Mouse (Mus musculus) inflammation-experienced regulatory T-cells, adult 16 weeks (primary cell): ENCODE data around the gene Olfr394. TPM values are rescaled to one million over a fixed set of nuclear protein-coding genes. Genes with fewer than 3 reads are reported as not detected.

Experiments used
- polyA plus RNA-seq: library from polyadenylated mRNA; unstranded; fragments of 100-300 nt; shearing (Covaris generic); gene quantifications from one replicate; pipeline ENCODE4 v1.2.1, GENCODE M21; 2017

The Olfr394 gene
- not detected for polyA plus RNA-seq

GRCm38 (mm10) chr11:73890671-73891070 is at the start of gene Olfr394:
Olfr394 (minus strand) TSS chr11:73890771.

GRCm38 (mm10) chr11:73936377-73936776 is 45.8 kb upstream of the Olfr394 start, which contains the start of gene Olfr23:
Olfr23 (plus strand) TSS chr11:73936677.

GRCm38 (mm10) chr11:73909199-73909598 is 18.6 kb upstream of the Olfr394 start, which contains the start of gene Olfr395:
Olfr395 (minus strand) TSS chr11:73909299.

GRCm38 (mm10) chr11:73851354-73851753 is 39.2 kb downstream of the Olfr394 start, which contains the start of gene Olfr393:
Olfr393 (minus strand) TSS chr11:73851454.

Other genes with a start within 250 kb of the Olfr394 start
- gene Zfp735, start 202.0 kb downstream of the Olfr394 start, polyA plus RNA-seq = not detected
- gene Olfr389, start 110.1 kb downstream of the Olfr394 start, polyA plus RNA-seq = not detected
- gene Olfr390, start 107.8 kb downstream of the Olfr394 start, polyA plus RNA-seq = not detected
- not detected for gene Olfr391-ps, start 87.7 kb downstream of the Olfr394 start, polyA plus RNA-seq
- not detected for gene Olfr392, start 73.7 kb downstream of the Olfr394 start, polyA plus RNA-seq
- gene Olfr393, start 39.3 kb downstream of the Olfr394 start, polyA plus RNA-seq = not detected
- gene Olfr395, start 18.5 kb upstream of the Olfr394 start, polyA plus RNA-seq = not detected
- gene Olfr23, start 45.9 kb upstream of the Olfr394 start, polyA plus RNA-seq = not detected
- not detected for gene Olfr397, start 70.0 kb upstream of the Olfr394 start, polyA plus RNA-seq
- 0.06 TPM for gene Olfr398, start 99.6 kb upstream of the Olfr394 start, polyA plus RNA-seq
- not detected for gene Olfr139, start 165.8 kb upstream of the Olfr394 start, polyA plus RNA-seq
- gene Olfr399, start 165.8 kb upstream of the Olfr394 start, polyA plus RNA-seq = not detected
- not detected for gene Zfp616, start 179.2 kb upstream of the Olfr394 start, polyA plus RNA-seq
- not detected for gene Olfr401, start 222.9 kb upstream of the Olfr394 start, polyA plus RNA-seq